Mouse (Mus musculus): ENCODE results near the gene A930004D18Rik. TPM values are rescaled to one million over a fixed set of nuclear protein-coding genes. Genes with fewer than 3 reads are reported as not detected.

Gene A930004D18Rik
- polyA plus RNA-seq, 1 experiment, result 0.76 TPM

DNA sequence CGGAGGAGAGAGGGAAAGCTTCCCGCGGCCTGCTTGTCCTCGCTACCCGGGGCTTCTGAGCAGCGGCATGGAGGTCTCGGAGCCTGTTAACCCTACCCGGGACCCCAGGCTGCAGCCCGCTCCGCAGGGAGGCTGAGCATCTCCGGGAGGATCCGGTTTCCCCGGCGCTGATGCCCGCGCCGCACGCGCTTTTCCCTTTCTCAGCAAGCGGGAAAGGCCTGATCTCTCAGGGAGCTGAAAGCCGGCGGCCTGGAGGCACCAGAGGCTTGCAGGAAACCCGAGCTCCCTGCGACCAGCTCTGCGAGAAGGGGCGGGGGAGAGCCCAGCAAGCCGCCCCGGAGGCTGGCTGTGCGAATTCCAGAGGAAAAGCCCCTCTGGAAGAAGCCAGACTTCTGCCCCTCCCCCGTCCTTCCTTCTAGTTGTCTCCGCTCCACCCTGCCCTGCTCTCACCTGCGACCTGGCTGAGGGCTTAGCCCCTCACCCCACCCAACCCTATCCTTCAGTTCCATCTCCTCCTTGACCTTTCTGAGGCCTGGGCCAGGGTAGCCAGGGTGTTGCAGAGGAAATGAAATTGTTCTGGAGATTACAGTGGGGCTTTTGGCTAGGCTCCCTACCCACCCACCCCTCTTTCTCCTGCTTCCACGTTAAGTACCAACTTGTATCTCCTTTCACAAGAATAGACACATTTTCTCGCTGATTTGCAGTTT lies 5.6 kb downstream of the A930004D18Rik start:
- no peak for TF ChIP-seq GATA1 (IDR thresholded peaks at IDR 0.05; ENCODE audit: low read length)

DNA sequence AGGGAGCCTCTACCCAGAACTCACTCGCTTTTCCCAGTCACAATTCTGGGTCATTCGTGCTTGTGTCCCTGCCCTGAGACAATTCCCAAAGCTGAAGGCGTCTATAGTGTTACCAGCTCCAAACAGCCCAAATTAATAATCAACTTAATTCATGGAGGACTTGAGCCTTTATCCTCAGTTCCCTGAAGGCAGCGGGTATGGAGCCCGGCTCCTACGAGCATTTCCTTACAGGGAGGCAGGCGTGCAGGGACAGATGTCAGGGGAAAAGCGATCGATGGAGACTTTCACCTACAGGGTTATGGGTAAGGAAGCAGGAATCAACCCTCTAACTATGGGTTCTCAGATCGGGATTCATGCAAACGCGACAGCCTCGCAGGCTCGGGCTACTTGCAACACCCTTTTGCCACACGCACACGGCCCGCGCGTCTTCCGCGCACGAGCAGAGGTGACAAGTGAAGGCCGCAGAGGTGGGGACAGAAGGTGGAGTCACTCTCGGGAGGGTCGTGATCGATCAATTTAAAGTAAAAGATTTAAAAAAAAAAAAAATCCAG lies 6.2 kb downstream of the A930004D18Rik start:
- no peak for TF ChIP-seq GATA1 (IDR thresholded peaks at IDR 0.05; ENCODE audit: low read length)

DNA sequence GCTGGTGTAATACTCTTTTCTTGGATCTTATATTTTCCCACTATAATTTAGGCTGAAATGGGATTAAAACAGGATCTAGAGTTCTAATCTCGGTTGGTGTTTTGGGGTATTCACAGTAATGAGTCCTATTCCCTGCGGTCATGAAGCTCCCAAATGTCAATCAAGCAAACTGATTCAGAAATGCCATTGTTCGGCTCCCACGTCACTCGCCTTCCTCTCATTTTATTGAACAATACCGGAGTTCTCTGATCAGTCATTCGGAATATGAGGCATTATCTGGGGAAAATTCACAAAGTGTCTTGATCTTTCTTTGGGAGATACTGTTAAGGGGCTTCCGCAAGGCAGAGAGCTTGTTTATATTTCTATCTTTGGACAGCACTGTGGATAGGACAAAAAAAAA lies 7.0 kb downstream of the A930004D18Rik start:
- TF ChIP-seq GATA1 (IDR thresholded peaks at IDR 0.05; ENCODE audit: low read length), result no peak

DNA sequence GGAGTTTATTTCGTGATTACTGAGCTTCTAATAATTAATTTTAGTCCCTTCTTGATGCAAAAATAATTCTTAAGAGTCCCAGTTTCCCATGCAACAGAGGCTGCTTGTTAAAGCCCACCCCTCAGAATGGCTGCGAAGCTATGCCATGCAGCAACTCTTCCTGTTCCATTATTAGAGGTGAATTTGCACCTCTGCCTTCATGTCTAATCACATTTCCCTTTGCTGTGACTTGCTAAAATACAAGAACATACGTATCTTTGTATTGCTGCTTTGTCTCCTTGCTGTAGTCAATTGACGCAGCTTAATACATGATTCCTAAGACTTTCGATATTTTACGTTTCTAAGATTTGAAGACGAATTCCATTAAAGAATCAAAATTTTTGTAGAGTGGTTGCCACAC lies 7.9 kb downstream of the A930004D18Rik start:
- no peak for TF ChIP-seq GATA1 (IDR thresholded peaks at IDR 0.05; ENCODE audit: low read length)

DNA sequence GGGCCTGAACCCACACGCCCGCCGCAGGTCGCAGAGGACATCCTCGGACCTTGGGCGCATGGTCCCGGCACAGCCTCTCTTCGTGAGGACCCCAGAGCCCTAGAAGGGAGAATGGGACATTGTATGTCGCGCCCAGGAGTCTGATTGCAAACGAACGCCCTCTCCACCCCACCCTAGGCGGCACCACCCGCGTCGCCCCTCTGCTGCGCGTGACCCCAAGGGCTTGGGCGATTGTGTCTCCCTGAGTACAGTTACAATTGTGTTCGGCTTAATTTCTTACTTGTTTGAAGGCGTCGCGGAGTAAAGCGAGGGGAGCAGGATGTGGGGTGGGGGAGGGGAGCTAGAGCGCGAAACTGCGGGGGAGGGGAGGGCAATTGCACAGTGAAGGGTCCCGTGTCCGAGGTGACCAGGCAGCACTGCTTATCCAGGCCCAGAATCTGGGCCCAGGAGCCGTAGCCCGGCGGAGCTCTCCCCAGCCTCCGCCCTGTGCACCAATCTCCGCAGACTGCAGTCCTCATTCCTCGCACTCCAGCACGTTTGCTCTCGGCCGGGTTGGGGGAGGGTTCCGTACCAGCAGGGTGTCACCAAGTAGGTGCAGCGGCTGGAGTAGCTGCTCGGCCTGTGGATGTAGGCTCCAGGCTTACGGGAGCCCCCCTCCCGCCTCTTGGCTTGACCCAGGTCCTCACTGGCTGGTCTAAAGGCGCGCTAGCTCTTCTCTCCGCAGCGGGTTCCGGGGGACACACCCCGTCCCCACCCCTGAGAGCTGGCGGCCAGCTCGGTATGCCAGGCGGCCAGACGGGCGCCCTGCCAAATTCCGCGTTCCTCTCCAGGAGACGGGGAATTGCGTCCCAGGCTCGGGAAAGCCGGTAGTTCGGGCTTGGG lies 9.2 kb downstream of the A930004D18Rik start:
- no peak for TF ChIP-seq GATA1 (IDR thresholded peaks at IDR 0.05; ENCODE audit: low read length)

DNA sequence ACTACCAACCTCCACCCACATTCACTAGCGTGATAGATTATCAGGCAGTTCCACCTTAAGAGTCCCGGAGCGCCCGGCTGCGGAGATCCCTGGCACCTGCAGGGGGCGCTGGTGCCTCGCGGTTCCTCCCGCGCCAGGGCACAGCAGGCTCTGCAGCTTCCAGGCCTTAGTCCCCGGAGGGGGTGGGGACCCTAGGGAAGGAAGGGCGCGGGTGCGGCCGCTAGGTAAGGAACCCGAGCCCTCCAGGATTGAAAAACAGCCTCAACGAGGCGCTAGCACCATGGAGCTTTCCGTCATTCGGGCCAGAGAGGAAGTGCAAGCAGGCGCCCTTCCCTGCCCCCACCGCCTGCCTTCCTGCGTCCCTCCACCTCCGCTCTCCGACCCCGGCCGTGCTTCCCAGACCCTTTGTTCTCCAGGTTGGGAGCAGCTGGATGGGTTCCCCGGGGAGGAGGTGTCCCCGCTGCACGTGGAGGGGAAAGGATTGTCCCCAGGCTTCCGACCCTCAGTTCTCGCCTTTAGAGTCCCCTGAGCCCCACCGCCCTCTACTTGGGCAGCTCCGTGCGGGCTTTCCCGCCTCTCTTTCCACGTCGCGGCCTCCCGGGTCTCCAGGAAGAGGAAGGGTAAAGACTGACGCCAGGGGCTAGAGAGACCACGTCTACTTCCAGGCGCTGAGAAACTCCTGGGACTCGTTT lies 9.9 kb downstream of the A930004D18Rik start:
- TF ChIP-seq GATA1 (IDR thresholded peaks at IDR 0.05; ENCODE audit: low read length), result no peak

DNA sequence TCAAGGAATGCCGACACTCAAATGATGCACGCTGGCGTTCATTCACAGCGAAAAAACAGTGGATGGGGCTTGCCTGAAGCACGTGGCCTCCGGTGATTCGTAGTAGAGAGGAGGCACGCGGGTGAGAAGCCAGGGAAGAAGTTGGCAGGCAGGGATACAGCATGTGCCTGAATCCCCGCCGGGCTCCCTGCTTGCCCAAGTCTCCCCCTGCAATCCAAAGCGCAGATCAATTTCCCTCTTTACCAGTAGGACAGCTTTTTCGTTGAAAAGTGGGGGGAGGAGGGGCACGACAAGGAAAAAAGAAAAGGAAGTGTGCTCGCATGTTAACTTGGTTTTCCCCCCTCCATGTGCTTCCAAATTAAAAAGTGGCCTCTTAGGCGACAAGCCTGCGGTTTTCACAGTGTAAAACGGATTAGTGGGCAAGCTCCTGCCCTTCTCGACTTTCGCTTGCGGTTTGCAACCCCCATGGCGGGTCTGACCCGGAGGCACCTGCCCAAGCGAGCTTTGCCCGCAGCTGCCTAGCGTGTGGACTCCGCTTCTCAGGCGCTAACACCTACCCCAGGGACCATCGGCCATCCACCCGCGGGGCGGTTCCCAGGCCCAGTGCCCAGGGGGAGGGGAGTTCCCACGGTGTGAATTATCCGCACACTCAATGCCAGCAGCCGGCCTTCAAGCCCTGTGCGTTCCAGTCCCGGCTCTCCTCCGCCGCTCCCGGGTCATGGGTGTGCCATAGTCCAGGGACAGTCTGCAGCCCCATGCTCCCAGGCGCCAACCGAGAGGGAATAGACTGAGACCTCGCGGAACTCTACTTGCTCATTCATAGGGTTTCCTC lies 11.2 kb downstream of the A930004D18Rik start:
- TF ChIP-seq GATA1 (IDR thresholded peaks at IDR 0.05; ENCODE audit: low read length), result no peak

DNA sequence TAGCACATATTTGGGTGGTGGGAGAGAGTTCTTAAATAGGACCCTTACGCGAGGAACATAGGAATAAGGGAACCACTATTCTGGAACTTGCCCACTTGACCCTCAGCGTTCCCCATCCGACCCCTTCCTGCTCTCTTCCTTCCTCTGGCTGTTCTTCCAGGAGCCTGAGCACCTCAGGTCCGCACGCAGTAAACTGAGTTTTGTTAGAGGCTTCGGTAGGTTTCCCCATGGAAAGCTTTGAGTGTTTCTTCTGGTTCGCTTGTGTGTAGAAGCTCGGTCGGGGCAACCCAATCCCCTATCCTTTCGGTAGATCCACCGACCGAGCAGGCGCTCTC lies 11.8 kb downstream of the A930004D18Rik start:
- TF ChIP-seq GATA1 (IDR thresholded peaks at IDR 0.05; ENCODE audit: low read length), result no peak

DNA sequence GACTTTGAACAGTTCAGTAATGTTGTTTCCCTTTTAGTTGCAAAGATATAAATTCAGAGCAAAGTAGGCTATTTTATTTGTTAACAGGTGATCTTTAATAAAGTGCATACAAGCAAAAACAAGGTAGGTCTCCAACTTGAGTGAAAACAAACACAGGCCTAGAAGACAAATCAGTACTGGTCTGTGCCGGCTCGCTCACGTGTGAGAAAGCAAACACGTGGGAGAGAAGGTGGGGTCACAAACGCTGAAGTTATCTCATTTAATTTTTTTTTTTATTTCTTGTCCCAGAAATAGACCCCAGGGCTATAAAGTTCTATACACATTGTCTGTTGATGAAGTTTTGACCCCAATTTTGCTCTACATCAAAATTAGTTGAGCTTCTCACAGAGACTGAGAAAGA lies 12.4 kb downstream of the A930004D18Rik start:
- TF ChIP-seq GATA1 (IDR thresholded peaks at IDR 0.05; ENCODE audit: low read length), result no peak

DNA sequence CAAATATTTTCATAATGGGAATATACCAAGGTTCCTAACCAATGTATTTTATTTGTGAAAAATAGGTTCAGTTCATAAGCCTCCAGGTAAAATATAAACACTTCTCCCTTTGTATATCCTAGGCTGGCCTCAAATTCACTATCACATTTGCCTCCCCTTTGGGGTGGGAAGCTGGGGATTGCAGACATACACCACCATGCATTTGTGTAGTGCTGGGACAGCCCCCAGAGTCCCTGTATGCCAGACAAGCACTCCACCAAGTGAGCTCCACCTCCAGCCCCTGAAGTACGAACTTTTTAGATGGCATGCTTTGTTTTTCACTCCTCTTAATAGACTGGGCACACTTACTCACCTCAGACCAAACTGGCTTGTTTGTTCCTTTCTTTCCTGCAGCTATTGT lies 14.7 kb downstream of the A930004D18Rik start:
- TF ChIP-seq GATA1 (IDR thresholded peaks at IDR 0.05; ENCODE audit: low read length), result no peak

DNA sequence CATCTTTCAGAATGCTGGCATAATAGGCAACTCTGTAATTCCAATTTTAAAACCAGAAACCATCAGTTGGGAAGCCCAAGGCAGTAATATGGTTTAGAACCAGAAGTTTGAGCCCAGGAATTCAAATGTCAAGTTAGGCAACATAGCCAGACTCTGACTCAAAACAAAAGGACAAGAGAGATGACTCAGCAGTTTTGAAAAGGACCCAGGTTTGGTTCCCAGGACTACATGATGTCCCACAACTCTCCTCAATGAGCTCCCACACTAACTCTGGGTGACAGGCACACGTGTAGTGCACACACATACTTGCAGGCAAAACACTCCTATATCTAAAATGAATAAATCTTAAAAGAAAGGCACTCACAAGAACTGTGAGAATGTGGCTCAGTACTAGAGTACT lies 18.4 kb downstream of the A930004D18Rik start:
- no peak for TF ChIP-seq GATA1 (IDR thresholded peaks at IDR 0.05; ENCODE audit: low read length)

DNA sequence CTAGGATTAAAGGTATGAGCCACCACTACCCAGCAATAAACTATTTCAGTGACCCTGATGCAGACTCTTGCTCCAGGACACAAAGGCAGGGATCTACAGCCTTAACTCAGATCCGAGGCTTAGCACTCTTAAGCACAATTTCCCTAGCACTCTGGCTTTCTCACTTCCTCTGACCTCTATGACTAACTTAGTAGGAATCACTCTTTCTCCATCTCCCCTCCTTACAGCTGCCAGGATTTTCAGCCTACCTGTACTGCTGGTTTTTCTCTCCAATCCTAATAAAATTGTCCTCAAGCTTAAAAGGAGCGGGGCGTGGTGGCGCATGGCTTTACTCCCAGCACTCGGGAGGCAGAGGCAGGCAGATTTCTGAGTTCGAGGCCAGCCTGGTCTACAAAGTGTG lies 20.2 kb downstream of the A930004D18Rik start:
- no peak for TF ChIP-seq GATA1 (IDR thresholded peaks at IDR 0.05; ENCODE audit: low read length)

DNA sequence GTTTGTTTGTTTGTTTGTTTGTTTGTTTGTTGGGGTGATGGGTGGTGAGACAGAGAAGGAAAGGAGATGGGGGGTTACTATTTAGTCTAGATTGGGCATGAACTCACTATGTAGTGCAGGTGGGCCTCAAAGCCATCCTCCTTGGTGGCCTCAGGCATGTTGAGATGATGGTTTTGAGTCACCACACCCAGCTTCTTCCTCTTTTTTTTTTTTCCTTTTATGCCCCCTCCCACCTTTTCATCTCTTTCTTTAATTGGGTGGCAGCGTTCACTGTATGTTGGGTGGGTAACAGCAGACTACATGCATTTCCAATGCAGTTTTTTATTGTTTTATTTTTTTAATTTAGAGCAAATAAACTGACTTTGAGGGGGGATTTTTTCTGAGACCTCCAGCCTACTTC lies 20.9 kb downstream of the A930004D18Rik start:
- no peak for TF ChIP-seq GATA1 (IDR thresholded peaks at IDR 0.05; ENCODE audit: low read length)

DNA sequence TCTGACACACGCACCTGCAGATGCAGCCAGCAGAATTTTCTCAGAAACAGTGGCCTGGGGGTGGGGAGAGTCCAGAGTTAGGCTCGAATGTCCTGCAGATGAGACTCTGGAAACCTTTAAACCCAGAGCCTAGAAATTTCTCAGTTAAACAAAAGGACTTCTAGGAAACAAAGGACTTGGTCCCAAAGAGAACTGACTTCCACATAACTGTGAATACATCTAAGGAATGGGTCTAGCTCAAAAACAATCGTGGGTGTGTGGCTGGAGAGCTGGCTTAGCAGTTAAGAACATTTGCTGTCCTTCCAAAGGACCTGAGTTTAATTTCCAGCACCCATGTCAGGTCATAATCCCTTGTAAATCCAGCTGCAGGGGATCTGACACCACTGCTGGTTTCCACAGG lies 22.0 kb downstream of the A930004D18Rik start:
- no peak for TF ChIP-seq GATA1 (IDR thresholded peaks at IDR 0.05; ENCODE audit: low read length)

DNA sequence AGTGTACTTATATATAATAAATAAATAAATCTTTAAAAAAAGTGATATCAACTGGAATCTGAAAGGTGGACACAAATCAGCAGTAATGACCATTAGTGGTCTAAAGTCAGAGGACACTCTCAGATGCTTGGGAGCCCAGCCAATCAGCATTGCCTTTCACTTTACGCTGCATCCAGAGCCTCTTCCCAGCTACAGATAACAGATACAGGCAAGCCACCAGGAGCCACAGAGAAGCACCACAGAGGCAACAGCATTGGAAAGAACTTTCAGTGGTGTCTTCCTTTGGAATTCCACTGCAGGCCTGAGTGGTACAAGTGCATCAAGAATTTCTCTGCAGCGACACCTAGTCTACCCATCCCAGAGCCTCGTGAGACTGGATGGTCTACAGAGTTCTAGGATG lies 24.7 kb downstream of the A930004D18Rik start:
- no peak for TF ChIP-seq GATA1 (IDR thresholded peaks at IDR 0.05; ENCODE audit: low read length)

Measured in G1E-ER4 (cell line).